Mouse (Mus musculus) myocyte (in vitro differentiated cells): Measurements from ENCODE around the gene Csrp2.

Source experiments
- E2F4 ChIP-seq: IDR thresholded peaks from one replicate; pipeline ENCODE4 v1.6.1; 2011; ENCODE audit warnings: mild to moderate bottlenecking, control low read depth, moderate library complexity; ENCODE audit not compliant: insufficient read depth
- MAX ChIP-seq: IDR thresholded peaks from one replicate; pipeline ENCODE4 v1.6.1; 2011; ENCODE audit warnings: low read depth, mild to moderate bottlenecking, control low read depth
- MYOD1 ChIP-seq, 3 experiments: IDR thresholded peaks; one replicate each; pipeline ENCODE4 v1.6.1; 2011; ENCODE audit warnings: control low read depth in 2 of 3, low read depth in 2 of 3, mild to moderate bottlenecking in 2 of 3, moderate library complexity in 1 of 3; ENCODE audit not compliant: insufficient read length in 2 of 3, control insufficient read depth in 1 of 3
- MYOG ChIP-seq, 3 experiments: IDR thresholded peaks; one replicate each; pipeline ENCODE4 v1.6.1; 2011; ENCODE audit warnings: control low read depth in 2 of 3, low read depth in 2 of 3, mild to moderate bottlenecking in 2 of 3; ENCODE audit not compliant: insufficient read length in 2 of 3, control insufficient read depth in 1 of 3, insufficient read depth in 1 of 3
- POLR2A ChIP-seq: IDR thresholded peaks from one replicate; pipeline ENCODE4 v1.6.1; 2011; ENCODE audit warnings: low read depth, mild to moderate bottlenecking, control low read depth, moderate library complexity; ENCODE audit not compliant: insufficient read length
- POLR2AphosphoS2 ChIP-seq: IDR thresholded peaks from one replicate; pipeline ENCODE4 v1.6.1; 2011; ENCODE audit warnings: low read depth, control low read depth; ENCODE audit not compliant: insufficient read length
- REST ChIP-seq: IDR thresholded peaks from one replicate; pipeline ENCODE4 v1.6.1; 2011; ENCODE audit warnings: mild to moderate bottlenecking, control low read depth, moderate library complexity; ENCODE audit not compliant: insufficient read depth, insufficient read length
- TCF12 ChIP-seq: IDR thresholded peaks from one replicate; pipeline ENCODE4 v1.6.1; 2011; ENCODE audit warnings: mild to moderate bottlenecking, control low read depth; ENCODE audit not compliant: poor library complexity, insufficient read depth, severe bottlenecking
- TCF3 ChIP-seq: IDR thresholded peaks from one replicate; pipeline ENCODE4 v1.6.1; 2011; ENCODE audit warnings: low read depth, control low read depth; ENCODE audit not compliant: insufficient read length
- USF1 ChIP-seq: IDR thresholded peaks from one replicate; pipeline ENCODE4 v1.6.1; 2011; ENCODE audit warnings: low read depth, mild to moderate bottlenecking, control low read depth, moderate library complexity

DNA sequence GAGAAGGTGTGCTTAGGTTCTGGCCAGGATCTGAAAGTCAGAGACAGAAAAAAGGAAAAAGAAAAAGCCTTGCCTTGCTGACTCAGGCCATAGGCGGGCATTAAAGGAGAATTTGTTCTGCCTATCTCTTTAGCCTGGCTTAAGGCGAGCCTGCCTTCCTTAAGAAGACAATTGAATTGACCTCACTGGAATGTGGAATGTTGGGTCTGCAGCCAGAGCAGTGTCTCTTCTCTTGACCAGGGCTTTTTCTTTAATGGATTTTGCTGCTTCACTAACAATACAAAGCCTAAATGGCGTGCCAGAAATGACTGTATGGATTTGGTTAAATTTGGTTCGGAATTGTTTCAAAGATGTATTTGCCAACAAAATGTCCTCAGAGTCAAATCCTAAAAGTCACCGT is 40.9 kb upstream of the Csrp2 start:
- TF ChIP-seq E2F4 (no peak), MYOG (IDR thresholded peaks at IDR 0.05; ENCODE audit: control insufficient read depth in 1 of 3, insufficient read depth in 1 of 3, insufficient read length in 2 of 3, low read depth in 2 of 3) (no peak), POLR2A (no peak), REST (no peak), TCF12 (no peak), MAX (no peak), USF1 (no peak), POLR2AphosphoS2 (no peak), MYOD1 (IDR thresholded peaks at IDR 0.05; ENCODE audit: control insufficient read depth in 1 of 3, insufficient read length in 2 of 3, low read depth in 2 of 3) (no peak), TCF3 (no peak)
